Mouse (Mus musculus) limb, embryonic 11.5 days (tissue): ENCODE measurements around the gene 9230102O04Rik. TPM values are rescaled to one million over a fixed set of nuclear protein-coding genes. Genes with fewer than 3 reads are reported as not detected.

ENCODE experiments used
- ATAC-seq: fragments of 200-750 bp; cut with Nextera tagmentation; 2 replicates; pipeline ENCODE4 v1.8.0; 2017; ENCODE audit warnings: low read depth; ENCODE audit not compliant: insufficient number of reproducible peaks, low FRiP score, low TSS enrichment
- DNase-seq: peaks from one replicate; pipeline ENCODE4 v3.0.0-alpha.2; 2015; ENCODE audit warnings: low spot score
- H3K27ac ChIP-seq: fragments of 300-500 bp; sonication (generic); replicated peaks from 2 replicates; pipeline ENCODE4 v1.5.1; 2014; ENCODE audit warnings: low read depth, mild to moderate bottlenecking, low read length
- H3K27me3 ChIP-seq: fragments of 300-500 bp; sonication (generic); 2 replicates; pipeline ENCODE4 v1.6.1; 2014; ENCODE audit warnings: mild to moderate bottlenecking, low read length, mixed read lengths; ENCODE audit not compliant: control insufficient read depth, insufficient read depth
- H3K36me3 ChIP-seq: fragments of 300-500 bp; sonication (generic); 2 replicates; pipeline ENCODE4 v1.6.1; 2014; ENCODE audit warnings: mild to moderate bottlenecking, low read length, moderate library complexity, mixed read lengths; ENCODE audit not compliant: control insufficient read depth, insufficient read depth
- H3K4me1 ChIP-seq: fragments of 300-500 bp; sonication (generic); 2 replicates; pipeline ENCODE4 v1.6.1; 2014; ENCODE audit warnings: low read length, mixed read lengths; ENCODE audit not compliant: control insufficient read depth, insufficient read depth
- H3K4me2 ChIP-seq: fragments of 300-500 bp; sonication (generic); 2 replicates; pipeline ENCODE4 v1.6.1; 2014; ENCODE audit warnings: low read depth, mild to moderate bottlenecking, moderate library complexity; ENCODE audit not compliant: severe bottlenecking
- H3K4me3 ChIP-seq: fragments of 300-500 bp; sonication (generic); 2 replicates; pipeline ENCODE4 v1.5.1; 2014; ENCODE audit warnings: low read depth, low read length
- H3K9ac ChIP-seq: fragments of 300-500 bp; sonication (generic); 2 replicates; pipeline ENCODE4 v1.6.1; 2014; ENCODE audit warnings: mild to moderate bottlenecking, low read length
- H3K9me3 ChIP-seq: fragments of 300-500 bp; sonication (generic); 2 replicates; pipeline ENCODE4 v1.6.1; 2016; ENCODE audit warnings: low read length; ENCODE audit not compliant: control insufficient read depth
- WGBS: fragments of 180-500 bp; shearing (Covaris S2); extraction: QIAGEN DNeasy Blood & Tissue Kit; methylation state at CpG from one replicate; pipeline ENCODE4 v1.1.7; 2014; 5-methylcytosine and 5-hydroxymethylcytosine counted together
- polyA plus RNA-seq: library from polyadenylated mRNA; unstranded; fragments of >200 nt; fragmentation: Nextera tagmentation; extraction: Ambion mirVana; gene quantifications from 2 replicates; pipeline ENCODE4 v1.2.1, GENCODE M21; 2014

The 9230102O04Rik gene
- polyA plus RNA-seq, 1 experiment from 2014 or later, result 0.61 TPM

DNA sequence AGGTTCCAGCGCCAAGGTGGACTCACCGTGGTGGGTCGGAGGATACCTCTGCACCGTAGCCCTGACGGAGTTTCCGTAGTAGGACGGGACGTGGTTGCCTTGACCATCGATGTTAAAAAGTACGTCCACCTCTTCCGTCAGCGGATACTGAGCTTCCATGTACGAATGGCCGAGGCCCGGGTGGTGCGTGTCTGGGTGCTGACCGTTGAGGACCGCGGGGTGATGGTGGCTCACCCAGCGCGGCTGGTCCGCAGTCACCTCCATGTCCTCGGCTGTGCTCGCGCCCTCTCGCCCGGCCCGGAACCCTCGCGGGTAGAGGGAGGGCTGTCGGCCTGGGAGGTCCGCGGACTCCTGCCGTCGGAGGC is 12.0 kb downstream of the 9230102O04Rik start:
- no peak for DNase-seq
- no peaks in the 10 kb centered on the region for H3K36me3 ChIP-seq
- peaks cover 58% of the 10 kb centered on the region for H3K27me3 ChIP-seq
- H3K27ac ChIP-seq, result no peak overlapping the region
- peak overlapping the region; percentile 24 for H3K4me3 ChIP-seq
- ATAC-seq, result no peak
- under 1% methylated on average over 35 of the region's 35 CpGs for WGBS
- H3K4me1 ChIP-seq, result peaks cover 9% of the 10 kb centered on the region
- H3K9me3 ChIP-seq, result no peaks in the 10 kb centered on the region
- H3K4me2 ChIP-seq, result peak overlapping the region; percentile 32; the same call in 1 of the 2 replicates
- no peak overlapping the region for H3K9ac ChIP-seq

GRCm38 (mm10) chr2:9876621-9877325 is 12.6 kb downstream of the 9230102O04Rik start:
- H3K9me3 ChIP-seq, result no peaks in the 10 kb centered on the region
- DNase-seq (peak; percentile 72), ATAC-seq (no peak)
- H3K36me3 ChIP-seq, result no peaks in the 10 kb centered on the region
- WGBS, result under 1% methylated on average over 31 of the region's 31 CpGs
- peak overlapping the region; percentile 24 for H3K4me3 ChIP-seq
- no peak overlapping the region for H3K27ac ChIP-seq
- H3K9ac ChIP-seq, result no peak overlapping the region
- peaks cover 52% of the 10 kb centered on the region for H3K27me3 ChIP-seq
- H3K4me2 ChIP-seq, result peak overlapping the region; percentile 32
- H3K4me1 ChIP-seq, result peaks cover 7% of the 10 kb centered on the region

DNA sequence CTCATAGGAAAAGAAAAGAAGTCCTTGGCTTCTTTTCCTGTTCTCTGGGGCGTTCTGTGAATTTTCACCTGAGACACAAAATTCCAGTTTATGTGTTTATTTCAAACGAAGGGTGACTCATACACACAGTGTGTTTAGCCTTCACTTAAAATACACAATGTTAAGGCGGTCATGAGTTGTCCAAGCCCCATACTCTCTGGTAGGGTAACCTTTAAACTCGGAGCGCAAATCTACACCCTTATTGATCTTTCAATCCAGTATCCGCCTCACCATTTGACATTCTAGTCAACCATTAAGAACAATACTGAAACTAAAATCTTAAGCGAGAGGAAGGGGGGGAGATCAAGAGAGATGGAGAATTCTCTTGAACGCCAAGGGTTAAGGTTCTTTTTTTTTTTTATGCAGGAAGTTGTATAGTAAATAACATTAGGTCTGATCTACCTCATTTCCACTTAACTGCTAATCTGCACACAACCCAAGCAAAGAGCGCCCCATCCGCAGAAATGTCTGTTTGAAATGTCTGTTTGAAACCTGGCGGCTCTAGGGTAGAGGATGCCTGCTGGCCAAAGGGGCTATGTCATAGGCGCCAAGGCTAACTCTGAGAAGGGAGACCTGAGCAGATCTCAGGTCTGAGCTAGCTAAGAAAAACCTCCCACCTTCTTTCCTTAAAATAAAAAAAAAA is 13.5 kb downstream of the 9230102O04Rik start:
- no peak overlapping the region for H3K4me3 ChIP-seq
- no peaks in the 10 kb centered on the region for H3K9me3 ChIP-seq
- H3K9ac ChIP-seq, result no peak overlapping the region
- H3K27ac ChIP-seq, result no peak overlapping the region
- H3K4me2 ChIP-seq, result no peak overlapping the region
- H3K27me3 ChIP-seq, result peaks cover 49% of the 10 kb centered on the region
- peak; percentile 38 for DNase-seq
- H3K4me1 ChIP-seq, result 0 out of 2 replicates have a peak, but pooled peaks cover 3% of the 10 kb centered on the region
- 12% methylated on average over 12 of the region's 12 CpGs for WGBS
- no peak for ATAC-seq
- no peaks in the 10 kb centered on the region for H3K36me3 ChIP-seq

GRCm38 (mm10) chr2:9875220-9875619 is 14.1 kb downstream of the 9230102O04Rik start:
- no peak overlapping the region for H3K27ac ChIP-seq
- H3K36me3 ChIP-seq, result no peaks in the 10 kb centered on the region
- peaks cover 49% of the 10 kb centered on the region for H3K27me3 ChIP-seq
- H3K4me3 ChIP-seq, result no peak overlapping the region
- H3K4me1 ChIP-seq, result 0 out of 2 replicates have a peak, but pooled peaks cover 3% of the 10 kb centered on the region
- H3K9ac ChIP-seq, result no peak overlapping the region
- no peak for ATAC-seq
- DNase-seq, result peak; percentile 42
- no peak overlapping the region for H3K4me2 ChIP-seq
- 4% methylated on average over 4 of the region's 4 CpGs for WGBS
- no peaks in the 10 kb centered on the region for H3K9me3 ChIP-seq

DNA sequence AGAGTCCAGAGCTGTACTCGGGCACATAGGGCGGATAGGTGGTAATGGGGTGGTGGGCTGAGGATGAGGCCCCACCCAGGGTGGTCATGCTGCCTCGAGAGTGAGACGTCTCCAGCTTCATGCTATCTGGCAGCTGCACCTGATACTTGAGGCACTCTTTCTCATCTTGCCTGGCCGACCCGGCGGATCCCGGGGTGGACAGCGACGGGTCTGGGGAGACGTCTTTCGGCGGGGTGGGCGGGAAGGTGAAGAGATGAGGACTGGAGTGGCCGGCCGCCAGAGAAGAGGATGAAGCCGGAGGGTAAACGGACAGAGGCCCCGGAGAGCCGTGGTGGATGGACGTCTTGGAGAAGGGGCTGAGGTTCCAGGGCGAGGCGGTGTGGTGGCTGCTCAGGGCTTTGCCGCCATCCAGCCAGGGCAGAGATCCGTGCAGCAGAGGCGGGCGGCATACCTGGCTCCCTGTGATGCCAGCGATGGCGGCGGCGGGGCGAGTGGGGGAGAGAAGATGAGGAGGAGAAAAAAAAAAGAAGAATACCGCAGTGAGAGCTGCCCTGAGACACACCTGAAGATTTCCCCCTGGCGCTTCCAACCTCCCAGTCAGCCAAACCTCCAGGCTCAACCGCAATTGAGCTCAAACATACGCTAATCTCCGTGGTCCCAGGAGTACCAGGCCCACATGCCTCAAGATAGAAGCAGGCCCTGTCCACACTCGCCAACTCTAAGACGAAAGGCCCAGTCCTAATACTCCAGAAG is 14.7 kb downstream of the 9230102O04Rik start:
- H3K9ac ChIP-seq, result no peak overlapping the region
- WGBS, result 6% methylated on average over 39 of the region's 39 CpGs
- 0 out of 2 replicates have a peak overlapping the region, but pooled peaks have one; percentile 10 for H3K4me2 ChIP-seq
- H3K36me3 ChIP-seq, result no peaks in the 10 kb centered on the region
- H3K27me3 ChIP-seq, result peaks cover 47% of the 10 kb centered on the region
- H3K4me3 ChIP-seq, result no peak overlapping the region
- H3K4me1 ChIP-seq, result 0 out of 2 replicates have a peak, but pooled peaks cover 3% of the 10 kb centered on the region
- ATAC-seq (no peak), DNase-seq (peak; percentile 32)
- H3K27ac ChIP-seq, result no peak overlapping the region
- H3K9me3 ChIP-seq, result no peaks in the 10 kb centered on the region

- Histone ChIP-seq H3K4me1 (0 out of 2 replicates have a peak, but pooled peaks cover 3% of the 10 kb centered on the region), H3K4me2 (no peak overlapping the region), H3K4me3 (no peak overlapping the region), H3K9me3 (no peaks in the 10 kb centered on the region), H3K9ac (no peak overlapping the region), H3K27ac (no peak overlapping the region), H3K36me3 (no peaks in the 10 kb centered on the region), H3K27me3 (peaks cover 47% of the 10 kb centered on the region)
- WGBS, result 22% methylated on average over 2 of the region's 2 CpGs
- no peak for DNase-seq
- ATAC-seq, result no peak
These were observed 15.6 kb downstream of the 9230102O04Rik start for GRCm38 (mm10) chr2:9873757-9874156.

GRCm38 (mm10) chr2:9872682-9873081 is 16.7 kb downstream of the 9230102O04Rik start:
- no peaks in the 10 kb centered on the region for H3K36me3 ChIP-seq
- no peaks in the 10 kb centered on the region for H3K9me3 ChIP-seq
- peak; percentile 55 for DNase-seq
- no peak overlapping the region for H3K4me2 ChIP-seq
- H3K9ac ChIP-seq, result no peak overlapping the region
- H3K4me1 ChIP-seq, result 0 out of 2 replicates have a peak, but pooled peaks cover 3% of the 10 kb centered on the region
- WGBS, result 6% methylated on average over 12 of the region's 12 CpGs
- H3K4me3 ChIP-seq, result no peak overlapping the region
- peaks cover 42% of the 10 kb centered on the region for H3K27me3 ChIP-seq
- ATAC-seq, result no peak
- no peak overlapping the region for H3K27ac ChIP-seq

GRCm38 (mm10) chr2:9871798-9872197 is 17.5 kb downstream of the 9230102O04Rik start:
- DNase-seq, result no peak
- Histone ChIP-seq H3K4me2 (no peak overlapping the region), H3K4me3 (no peak overlapping the region), H3K36me3 (no peaks in the 10 kb centered on the region), H3K4me1 (0 out of 2 replicates have a peak, but pooled peaks cover 3% of the 10 kb centered on the region), H3K27me3 (peaks cover 37% of the 10 kb centered on the region), H3K9ac (no peak overlapping the region), H3K27ac (no peak overlapping the region), H3K9me3 (no peaks in the 10 kb centered on the region)
- 27% methylated on average over 6 of the region's 6 CpGs for WGBS
- ATAC-seq, result no peak
